Mouse (Mus musculus): ENCODE data around the gene Tmem132a.

Gene Tmem132a

DNA sequence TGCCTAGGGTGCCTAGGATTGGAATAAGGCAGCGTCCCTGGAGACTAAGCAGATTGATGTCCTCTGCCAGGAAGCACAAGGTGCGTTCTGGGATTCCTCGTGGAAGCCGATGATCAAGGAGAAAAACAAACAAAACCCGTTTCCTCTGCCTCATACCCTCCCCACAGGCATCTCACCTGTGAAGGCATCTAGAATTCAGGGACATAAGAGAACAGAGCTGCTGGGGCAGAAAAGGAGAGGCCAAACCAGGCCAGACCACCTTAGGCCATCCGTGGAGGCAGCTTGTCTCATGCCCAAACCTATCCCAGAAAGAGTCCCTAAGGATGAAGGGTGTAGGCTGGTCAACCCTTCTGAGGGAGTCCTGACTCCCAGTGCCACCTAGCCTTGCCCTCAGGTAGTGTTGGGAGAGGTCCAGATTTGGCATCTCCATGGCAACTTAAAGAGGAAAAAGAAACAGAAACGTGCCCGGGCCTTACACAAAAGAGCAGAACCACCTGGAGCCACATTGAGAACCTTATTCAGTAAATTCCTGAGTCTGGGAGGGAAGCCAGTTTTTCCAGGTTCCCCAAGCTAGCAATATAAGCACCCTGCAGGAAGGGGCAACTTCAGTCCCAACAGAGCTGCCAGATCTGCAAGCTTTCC lies at the start of gene Tmem132a:
Tmem132a (minus strand) TSS at position 55 of the 642 bp plus-strand sequence.
- in situ Hi-C loops (cut with MboI, MseI), result no loop called here

DNA sequence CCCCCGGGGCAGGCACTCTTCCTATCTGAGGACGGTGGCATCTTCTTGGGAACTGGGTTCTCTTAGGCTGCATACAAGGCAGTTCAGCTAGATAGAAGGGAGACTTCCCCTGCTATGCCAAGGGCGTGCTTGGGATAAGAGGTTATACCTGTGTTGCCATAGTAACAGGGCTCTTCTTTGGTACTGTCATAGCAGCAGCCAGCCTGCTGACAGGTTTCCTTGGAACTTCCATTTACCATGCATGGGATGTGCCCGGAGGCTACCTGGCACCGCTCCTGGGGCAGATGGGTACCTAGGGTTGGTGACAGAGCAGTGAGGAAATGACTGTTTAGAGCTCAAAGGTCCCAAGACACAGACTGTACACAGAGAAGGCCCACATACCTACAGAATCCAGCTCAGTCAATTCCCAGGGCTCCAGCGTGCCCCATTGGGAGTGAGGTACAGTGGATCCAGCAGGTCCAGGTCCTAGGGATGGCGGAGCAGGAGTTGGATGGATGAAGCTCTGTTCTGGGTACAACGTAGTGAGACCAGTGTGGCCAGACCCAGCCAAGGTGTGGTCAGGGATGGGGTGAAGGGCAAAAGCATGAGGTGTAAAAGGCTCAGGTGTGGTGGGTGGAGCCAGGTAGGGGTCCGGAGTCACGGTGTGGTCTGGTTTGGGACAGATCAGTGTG lies 48.7 kb upstream of the Tmem132a start:
- in situ Hi-C loops (cut with MboI, MseI), result no loop called here

DNA sequence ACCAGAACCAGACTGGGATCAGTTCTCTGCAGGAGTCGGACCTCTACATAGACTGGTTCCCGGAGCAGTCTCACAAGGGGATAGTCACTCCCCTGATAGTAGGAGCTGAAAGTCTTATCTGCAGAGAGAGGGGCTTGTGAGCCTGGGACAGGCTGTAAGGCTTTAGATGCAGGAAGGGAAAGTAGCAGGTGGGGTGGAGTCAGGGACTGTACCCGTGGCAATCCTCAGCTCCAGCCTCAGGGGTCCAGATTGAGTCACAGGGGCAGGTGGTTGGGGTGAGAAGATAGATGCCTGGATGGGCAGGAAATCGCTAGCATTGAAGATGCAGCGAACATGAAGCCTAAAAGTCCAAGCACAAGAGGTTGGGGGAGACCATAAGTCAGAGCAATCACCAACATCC lies 46.8 kb upstream of the Tmem132a start:
- in situ Hi-C loops (cut with MboI, MseI), result no loop called here

DNA sequence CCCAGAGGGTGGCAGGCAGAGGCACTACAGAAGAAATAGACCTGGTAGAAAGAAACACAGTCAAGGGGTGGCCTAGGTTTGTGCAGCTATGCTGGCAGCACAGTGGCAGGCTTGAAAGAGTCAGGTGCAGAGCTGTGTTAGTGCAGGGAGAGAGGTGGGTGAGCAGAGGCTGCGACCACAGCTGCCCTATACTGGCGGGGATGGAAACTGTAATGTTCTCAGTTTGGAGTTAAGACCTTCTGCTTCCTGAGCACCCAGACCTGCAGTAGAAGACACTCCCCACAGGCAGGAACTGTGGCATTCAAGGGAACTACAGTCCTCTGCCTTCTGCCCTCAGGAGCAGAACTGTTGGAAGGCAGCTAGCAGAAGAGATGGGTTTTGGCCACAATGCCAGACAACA lies 45.1 kb upstream of the Tmem132a start:
- in situ Hi-C loops (cut with MboI, MseI), result loop anchor here in 1 of 2 experiments (5.0 kb wide), 1 partner anchor 47 kb away; no protein-coding TSS in a partner anchor

DNA sequence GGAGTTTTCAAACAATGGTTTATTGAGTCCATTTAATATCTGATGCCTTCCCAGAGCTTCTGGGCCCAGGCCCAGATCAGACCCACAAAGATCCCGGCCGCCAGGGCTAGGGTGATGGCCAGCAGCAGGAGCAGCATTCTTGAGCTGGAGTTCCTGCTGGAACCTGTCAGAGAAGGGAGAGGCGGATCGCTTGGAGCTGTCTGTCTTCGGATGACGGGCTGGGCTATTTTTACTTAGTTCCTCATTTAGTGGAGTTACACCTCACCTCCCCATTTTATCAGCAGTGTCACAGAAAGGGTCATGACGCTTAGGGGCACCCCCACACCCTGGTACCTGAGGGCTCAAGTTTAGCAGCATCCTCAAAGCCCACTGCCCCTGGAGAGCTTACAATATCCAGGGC lies 44.6 kb upstream of the Tmem132a start:
- in situ Hi-C loops (cut with MboI, MseI), result loop anchor here in 1 of 2 experiments (5.0 kb wide), 1 partner anchor 48 kb away; no protein-coding TSS in a partner anchor

DNA sequence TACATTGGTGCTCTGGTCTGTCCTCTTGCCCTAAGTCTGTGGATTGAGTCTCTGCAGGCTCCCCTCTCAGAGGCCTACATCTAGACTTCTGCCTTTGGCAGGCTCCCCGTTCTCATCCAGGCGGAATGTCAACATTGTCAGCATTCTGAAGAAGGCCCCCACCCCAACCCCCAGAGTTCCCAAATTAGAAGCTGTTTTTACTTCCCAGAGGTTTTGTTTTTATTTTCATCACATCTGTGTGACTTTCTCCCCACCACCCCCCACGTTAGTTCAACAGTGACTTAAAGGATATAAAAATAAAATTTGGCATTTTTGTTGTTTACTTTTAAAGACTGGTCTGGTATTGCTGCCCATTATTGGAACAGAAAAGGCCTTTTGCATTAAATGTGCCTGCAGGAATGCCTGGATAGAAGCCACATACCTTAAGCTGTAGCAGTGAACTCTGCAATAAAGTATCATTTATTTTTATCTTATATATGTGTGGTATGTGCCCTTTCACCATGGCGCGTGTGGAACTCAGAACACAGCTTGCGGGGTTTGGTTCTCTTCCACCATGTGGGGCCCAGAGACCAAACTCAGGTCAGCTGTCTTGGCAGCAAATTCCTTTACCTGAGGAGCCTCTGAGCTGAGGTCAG lies 39.5 kb upstream of the Tmem132a start:
- in situ Hi-C loops (cut with MboI, MseI), result no loop called here

DNA sequence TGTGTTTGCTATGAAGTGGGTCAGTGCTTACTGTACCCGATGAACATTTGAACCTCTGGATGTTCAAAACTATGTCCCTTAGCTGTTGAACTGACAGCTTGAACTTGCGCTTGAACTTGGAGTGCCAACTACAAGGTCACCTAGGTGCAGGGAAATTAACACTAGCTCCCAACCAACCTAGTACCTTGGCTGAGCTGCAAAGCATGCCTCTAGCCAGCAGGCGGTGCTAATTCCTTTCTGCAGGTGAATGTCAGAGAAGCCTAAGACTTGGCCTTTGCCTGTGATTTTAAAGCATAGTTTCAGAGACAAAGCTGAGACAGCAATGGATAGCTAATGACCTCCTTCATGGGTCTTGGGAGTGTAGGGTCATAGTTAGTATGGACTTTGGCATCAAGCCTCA lies 38.2 kb upstream of the Tmem132a start:
- in situ Hi-C loops (cut with MboI, MseI), result no loop called here

DNA sequence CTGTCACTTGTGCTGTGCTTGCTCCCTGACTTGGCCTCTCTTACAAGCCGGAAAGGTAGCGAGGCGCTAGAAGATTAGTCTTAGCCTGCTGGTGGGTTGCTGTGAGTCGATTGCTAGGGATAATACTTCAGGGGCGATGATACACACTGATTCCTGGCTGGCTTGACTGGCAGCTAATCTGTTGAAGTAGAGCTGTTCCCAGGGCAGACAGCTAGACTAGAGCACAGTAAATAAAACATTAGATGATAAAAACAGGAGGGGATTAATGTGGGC lies 35.9 kb upstream of the Tmem132a start:
- in situ Hi-C loops (cut with MboI, MseI), result no loop called here

DNA sequence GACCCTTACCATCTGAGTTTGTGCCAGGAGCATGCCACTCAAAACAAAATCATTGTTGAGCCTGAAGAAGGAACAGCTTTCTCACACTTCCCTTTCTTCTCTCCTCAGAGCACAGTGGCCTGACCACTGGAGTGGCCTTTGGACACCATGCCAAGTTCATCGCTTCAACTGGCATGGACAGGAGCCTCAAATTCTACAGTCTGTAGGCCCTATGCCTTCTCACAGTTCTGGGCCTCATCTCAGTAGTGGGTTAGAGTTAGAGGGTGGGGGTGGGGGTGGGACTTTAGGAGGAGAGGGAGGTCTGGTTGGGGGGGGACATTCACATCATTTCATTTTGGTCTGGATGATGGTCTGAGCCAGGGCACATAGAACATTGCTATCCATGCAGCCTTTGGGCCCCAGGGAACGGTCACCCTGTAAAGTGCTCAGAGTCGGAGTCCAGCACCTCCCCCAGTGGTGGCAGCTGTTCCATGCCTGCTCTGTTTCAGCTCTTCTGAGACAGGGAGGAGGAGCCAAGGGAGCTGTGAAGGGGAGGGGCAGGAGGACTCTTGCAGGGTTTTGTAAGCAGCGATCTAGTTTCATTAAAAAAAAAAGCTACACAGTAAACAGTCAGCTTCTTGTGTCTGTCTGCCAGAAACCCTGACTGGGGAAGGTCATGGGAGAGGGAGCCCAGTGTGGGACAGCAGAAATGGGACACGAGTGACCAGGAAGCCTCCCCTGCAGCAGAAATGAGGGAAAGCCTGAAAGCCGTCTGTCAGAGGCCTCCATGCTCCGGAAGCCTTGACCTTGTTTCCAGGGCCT lies 35.4 kb upstream of the Tmem132a start:
- in situ Hi-C loops (cut with MboI, MseI), result loop anchor here in 1 of 2 experiments (5.0 kb wide), 1 partner anchor 57 kb away; no protein-coding TSS in a partner anchor

DNA sequence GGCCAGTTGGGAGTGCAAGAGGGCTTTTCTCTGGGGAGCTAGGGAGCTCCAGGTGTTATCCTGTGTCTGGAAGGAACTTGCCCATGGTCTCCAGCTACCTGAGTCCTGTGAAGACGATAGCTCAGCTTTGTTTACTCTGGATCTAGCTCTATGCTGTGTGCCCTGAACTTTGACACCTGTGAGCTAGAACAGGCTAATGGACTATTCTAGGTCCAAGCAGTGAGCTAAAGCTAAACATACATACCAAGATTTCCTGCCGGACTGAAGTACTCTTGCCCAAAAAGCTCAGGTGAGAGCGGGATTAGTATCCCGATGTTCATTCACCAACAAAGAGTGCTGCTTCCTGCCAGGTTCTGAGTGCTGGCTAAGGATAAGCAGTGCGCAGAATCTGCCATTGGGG lies 34.8 kb upstream of the Tmem132a start:
- in situ Hi-C loops (cut with MboI, MseI), result loop anchor here in 1 of 2 experiments (5.0 kb wide), 1 partner anchor 58 kb away; no protein-coding TSS in a partner anchor

DNA sequence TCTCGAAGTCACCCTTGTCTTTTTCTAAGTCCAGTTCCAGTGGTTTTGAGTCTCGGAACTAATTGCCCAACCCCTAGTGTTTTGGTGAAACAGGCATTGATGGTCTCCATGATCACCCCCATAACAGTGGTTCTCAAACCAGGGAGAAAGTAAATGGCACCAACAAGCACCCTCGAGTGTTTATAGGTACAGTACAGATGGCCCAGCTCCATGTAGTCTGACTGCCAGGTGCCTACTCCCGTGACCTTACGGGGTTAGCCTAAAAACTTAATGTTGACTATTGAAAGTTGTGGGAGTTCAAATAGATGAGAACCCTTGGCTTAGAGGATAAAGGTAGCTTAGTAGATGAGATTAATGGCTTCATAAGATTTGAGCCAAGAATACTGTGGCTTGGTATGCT lies 31.3 kb upstream of the Tmem132a start:
- in situ Hi-C loops (cut with MboI, MseI), result loop anchor here in 1 of 2 experiments (5.0 kb wide), 1 partner anchor 61 kb away; no protein-coding TSS in a partner anchor

DNA sequence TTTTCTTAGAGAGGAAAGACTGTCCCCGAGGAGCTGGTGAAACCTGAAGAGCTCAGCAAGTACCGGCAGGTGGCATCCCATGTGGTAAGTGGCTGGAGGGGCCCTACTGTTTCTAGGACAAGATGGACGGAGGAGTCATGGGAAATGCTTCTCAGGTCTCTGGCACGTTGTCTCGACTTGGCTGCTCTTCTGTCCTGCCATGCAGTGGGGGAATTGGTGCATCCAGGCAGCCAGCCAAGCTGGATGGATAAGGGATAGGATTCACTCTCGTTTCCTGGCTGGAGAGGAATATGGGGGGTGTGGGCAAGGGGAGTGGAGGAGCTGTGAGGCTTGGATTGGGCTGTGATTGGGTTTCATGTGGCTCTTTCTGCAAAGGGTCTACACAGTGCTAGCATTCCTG lies 30.6 kb upstream of the Tmem132a start:
- in situ Hi-C loops (cut with MboI, MseI), result loop anchor here in 1 of 2 experiments (5.0 kb wide), 1 partner anchor 62 kb away; no protein-coding TSS in a partner anchor

DNA sequence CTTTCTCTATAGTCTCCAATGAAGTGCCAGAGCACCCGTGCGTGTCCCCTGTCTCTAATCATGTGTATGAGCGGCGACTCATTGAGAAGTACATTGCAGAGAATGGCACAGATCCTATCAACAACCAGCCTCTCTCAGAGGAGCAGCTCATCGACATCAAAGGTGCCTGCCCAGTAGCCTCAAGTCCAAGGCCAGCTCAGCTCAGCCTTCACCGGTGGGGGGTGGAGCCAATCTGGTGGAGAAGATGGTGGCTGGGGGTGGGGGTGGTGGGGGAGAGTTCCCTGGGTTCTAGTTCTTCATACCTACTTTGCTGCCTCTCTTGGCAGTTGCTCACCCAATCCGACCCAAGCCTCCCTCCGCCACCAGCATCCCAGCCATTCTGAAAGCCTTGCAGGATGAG lies 27.8 kb upstream of the Tmem132a start:
- in situ Hi-C loops (cut with MboI, MseI), result loop anchor here in 1 of 2 experiments (25.0 kb wide), 1 partner anchor 1565 kb away; the partner anchor contains the start of gene Mpeg1

DNA sequence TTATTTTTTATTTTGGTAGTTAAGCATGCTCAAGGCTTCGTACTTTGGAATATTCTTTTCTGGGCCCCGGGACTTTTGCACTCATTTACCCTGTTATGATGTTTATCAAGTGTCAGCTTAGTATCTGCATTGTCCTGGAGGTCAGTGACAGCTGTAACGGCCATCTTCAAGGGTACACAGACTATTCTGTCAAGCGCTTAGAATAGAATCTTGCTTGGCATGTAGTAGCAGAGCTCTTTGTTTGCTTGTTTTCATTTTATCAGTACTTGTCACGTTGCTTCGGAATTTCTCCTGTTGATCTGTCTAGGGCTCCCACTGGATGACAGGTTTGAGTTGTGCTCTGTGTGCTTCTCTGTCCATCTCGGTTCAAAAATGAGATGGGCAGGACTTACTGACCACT lies 27.1 kb upstream of the Tmem132a start:
- in situ Hi-C loops (cut with MboI, MseI), result loop anchor here in 1 of 2 experiments (25.0 kb wide), 1 partner anchor 1565 kb away; the partner anchor contains the start of gene Mpeg1

DNA sequence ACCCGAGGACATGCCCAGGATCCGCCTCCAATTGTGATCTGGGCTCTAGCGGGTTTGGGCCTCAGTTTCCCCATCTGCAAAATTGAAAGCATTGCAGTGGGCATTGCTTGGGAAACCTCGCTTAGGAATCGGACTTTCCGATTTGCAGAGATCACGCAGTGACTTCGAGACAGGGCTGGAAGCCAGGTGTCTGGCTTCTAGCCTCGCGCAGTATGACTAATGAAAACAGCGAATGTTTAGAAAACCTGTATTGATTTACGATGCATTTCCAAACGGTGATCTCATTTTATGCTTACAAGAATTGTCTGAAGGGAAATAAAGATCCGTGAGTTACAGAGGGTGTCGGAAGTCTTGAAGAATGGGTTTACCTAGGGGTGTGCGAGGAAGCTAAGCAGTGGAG lies 26.0 kb upstream of the Tmem132a start:
- in situ Hi-C loops (cut with MboI, MseI), result loop anchor here in 1 of 2 experiments (25.0 kb wide), 1 partner anchor 1567 kb away; the partner anchor contains the start of gene Mpeg1

DNA sequence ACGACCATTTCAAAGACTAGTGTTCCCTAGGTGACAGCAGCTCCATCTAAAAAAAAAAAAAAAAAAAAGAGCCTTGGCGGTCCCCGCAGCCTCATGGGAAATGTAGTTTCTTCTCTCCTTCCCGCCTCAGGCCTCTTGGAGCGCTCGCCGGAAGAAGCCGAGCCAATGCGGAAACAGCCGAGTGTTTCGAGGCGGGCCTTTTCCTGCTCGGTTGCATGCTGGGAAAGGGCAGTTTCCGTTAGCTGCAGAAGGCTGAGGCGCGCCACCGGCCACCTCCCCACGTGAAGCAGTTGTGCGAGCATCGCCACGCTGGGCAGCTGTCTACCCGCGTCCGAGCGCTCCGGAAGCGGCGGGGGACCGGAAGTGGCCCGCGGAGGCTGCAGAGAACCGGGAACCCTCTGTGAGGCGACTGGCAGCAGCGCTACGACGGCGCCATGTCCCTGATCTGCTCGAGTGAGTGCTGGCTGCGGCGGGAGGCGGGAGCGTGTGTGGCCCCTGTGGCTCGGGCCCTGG lies 25.3 kb upstream of the Tmem132a start, which contains the start of gene Prpf19:
Prpf19 (plus strand) TSS at position 216 of the 513 bp plus-strand sequence.
- in situ Hi-C loops (cut with MboI, MseI), result loop anchor here in 1 of 2 experiments (25.0 kb wide), 1 partner anchor 1567 kb away; the partner anchor contains the start of gene Mpeg1

DNA sequence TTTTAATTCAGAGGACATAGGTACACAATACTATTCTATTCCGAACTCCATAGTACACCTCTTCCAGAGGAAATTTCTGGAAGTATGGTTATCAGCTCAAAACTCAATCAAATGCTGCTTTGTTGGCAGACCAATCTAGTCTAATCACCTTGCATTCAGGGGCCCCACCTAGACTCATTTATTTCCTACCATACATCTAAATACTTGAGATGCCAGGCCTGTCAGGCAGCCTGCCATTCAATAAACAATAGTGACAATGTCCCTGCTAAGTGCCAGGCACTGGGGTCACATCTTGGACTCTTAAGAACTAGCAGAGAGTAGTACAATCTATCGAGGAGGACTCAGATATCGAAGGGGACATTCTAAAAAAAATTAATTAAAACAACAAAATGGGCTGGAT lies 22.5 kb upstream of the Tmem132a start:
- in situ Hi-C loops (cut with MboI, MseI), result loop anchor here in 1 of 2 experiments (25.0 kb wide), 1 partner anchor 1570 kb away; the partner anchor contains the start of gene Mpeg1

DNA sequence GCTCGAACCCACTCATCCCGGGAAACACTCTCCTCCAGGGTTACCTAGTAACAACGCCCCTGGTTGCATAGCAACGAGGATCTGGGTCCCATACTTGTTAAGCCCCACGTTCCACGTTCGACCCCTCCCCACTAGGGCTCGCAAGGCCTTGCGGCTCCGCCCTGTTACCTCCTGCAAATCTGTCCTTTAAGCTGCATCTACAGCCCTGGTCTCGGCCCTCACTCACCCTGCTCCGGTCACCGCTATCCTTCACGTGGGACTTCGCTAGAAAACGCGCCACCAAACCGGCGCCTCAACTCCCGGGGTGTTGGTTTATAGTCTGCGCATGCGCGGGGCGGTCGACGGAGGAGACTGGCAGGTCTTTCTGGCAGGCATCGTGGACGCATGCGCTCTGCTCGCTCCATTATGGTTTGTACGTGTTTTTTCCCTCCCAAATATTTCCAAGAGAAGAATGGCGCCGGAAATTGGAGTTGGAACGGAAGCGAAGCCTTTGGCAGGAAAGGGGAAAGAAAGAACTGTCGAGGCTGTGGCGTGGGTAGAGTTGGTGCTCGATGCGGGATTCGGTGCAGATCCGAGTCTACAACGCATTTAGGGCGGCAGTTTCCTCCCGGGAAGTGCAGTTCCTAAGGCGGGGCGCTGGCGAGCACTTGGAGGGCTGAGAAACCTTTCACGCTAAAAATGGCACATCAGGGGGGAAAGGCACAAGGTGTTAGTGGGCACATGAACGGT lies 11.8 kb upstream of the Tmem132a start, which contains the start of gene Tmem109:
Tmem109 (minus strand) TSS at position 576 of the 729 bp plus-strand sequence.
- in situ Hi-C loops (cut with MboI, MseI), result loop anchor here (5.0 to 25.0 kb wide), 2 partner anchors 34 to 1581 kb away; partner anchors contain the start of gene Mpeg1 (in 1 of the 2)

DNA sequence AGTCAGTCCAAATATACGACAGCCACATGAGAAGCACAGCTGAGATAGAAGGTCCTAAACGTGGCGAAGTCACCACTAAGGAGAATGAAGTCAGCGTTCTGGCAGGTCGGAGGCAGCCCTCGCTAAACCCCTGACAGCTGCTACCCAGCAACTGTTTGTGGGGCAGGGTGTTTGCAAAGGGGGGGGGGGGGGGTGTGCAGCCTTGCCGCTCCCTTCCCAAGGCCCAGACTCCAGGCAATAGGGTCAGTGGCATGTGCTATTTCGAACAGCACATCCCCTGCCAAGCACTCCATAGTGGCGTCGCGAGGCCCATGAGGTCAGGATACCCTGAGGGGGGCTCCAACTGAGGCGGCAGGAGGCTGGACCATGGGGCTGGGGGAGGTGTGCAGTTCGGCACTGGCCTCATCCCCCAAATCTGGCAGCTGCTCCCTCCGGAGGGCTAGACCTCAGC lies 11.3 kb upstream of the Tmem132a start:
- in situ Hi-C loops (cut with MboI, MseI), result loop anchor here (5.0 to 25.0 kb wide), 2 partner anchors 34 to 1581 kb away; partner anchors contain the start of gene Mpeg1 (in 1 of the 2)
